Mouse (Mus musculus): ENCODE results near the gene Lfng. TPM values are rescaled to one million over a fixed set of nuclear protein-coding genes. Genes with fewer than 3 reads are reported as not detected.

Lfng gene
- polyA plus RNA-seq, 1 experiment from 2014 or later: 28.8 TPM

DNA sequence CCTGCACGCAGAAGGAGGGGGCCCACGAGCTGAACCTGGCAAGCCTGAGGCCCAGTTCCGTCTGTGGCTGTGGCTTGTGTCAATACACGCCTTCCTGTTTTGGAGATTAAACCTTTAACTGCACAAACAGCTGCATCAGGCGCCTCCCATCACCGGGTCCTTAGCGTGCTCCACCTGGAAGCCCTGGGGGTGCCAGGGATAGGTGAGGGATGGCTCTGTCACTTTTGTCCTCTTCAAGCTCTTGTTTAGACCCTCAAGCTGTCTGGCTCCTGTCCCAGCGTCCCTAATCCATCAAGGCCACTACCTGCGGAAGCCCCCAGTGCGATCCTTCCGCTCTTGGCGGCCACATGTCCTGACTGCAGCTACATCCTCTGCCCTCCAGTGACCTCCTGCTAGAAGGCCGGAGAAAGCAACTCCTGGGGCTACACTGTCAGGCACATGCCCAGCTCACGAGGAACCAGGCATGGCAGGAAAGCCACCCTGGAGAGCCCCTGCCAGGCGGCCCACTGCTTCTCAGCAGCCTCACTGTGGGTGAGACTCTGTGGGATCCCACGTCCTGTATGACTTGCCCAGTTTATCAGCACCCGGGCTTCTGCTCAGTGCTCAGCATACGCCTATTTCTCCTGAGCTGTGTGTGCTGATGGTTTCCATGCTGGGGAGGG, 10.1 kb upstream of the Lfng start:
- no peaks in the 10 kb centered on the region for H3K36me3 ChIP-seq (ENCODE audit: poor library complexity, severe bottlenecking)
- 76% methylated on average over 18 of the region's 18 CpGs for WGBS
- H3K4me3 ChIP-seq: no peak overlapping the region
- no peak overlapping the region for H3K4me2 ChIP-seq
- peaks cover 7% of the 10 kb centered on the region; the same call in 1 of the 2 replicates for H3K4me1 ChIP-seq
- no peaks in the 10 kb centered on the region for H3K9me3 ChIP-seq (replicated peaks)
- no peaks in the 10 kb centered on the region for H3K27me3 ChIP-seq
- ATAC-seq: no peak
- H3K27ac ChIP-seq: 0 out of 2 replicates have a peak overlapping the region, but pooled peaks have one; percentile 5
- H3K9ac ChIP-seq: no peak overlapping the region

DNA sequence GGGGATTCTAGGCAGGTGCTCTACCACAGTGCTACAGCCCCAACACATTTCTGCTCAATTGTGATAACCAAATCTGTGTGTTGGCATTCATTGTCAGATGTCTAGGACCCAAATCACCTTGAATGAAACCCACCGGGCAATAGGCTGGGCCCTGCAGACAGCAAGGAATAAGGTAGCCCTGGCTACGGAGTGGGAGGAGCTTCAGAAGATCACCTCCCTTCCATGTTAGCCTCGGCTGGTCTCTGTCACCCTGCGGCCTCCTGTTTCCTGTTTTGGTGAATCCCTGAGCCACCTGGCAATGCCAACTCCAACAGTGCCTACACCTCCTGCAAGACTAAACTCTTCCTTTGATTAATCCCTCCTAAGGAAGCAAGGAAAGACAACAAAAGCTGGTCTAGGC, 9.3 kb upstream of the Lfng start:
- Histone ChIP-seq H3K27ac (no peak overlapping the region), H3K9me3 (replicated peaks) (no peaks in the 10 kb centered on the region), H3K4me1 (peaks cover 11% of the 10 kb centered on the region; the same call in 1 of the 2 replicates), H3K36me3 (ENCODE audit: poor library complexity, severe bottlenecking) (no peaks in the 10 kb centered on the region), H3K4me3 (no peak overlapping the region), H3K27me3 (no peaks in the 10 kb centered on the region), H3K9ac (no peak overlapping the region), H3K4me2 (no peak overlapping the region)
- no peak for ATAC-seq
- WGBS: 91% methylated on average over 4 of the region's 4 CpGs

DNA sequence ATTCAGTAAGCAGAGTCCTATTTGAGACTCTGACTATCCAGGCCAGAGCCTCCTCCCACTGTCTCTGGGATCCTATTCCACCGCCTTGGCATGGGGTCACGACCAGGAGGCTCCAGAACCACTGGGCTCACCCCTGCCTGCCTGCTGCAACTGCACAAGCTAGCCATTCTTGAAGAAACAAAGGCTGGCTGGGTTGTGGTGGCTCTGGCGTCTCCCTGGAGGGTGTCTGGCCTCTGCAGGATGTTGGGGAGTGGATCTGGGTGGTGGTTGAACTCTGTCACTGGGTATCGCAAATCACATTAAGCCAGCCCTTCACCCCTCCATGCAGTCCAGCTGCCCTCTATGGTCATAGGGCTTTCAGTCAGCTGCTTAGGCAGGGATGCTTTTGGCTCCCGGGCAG, 7.2 kb upstream of the Lfng start:
- Histone ChIP-seq H3K27ac (no peak overlapping the region), H3K4me1 (peaks cover 12% of the 10 kb centered on the region), H3K9ac (no peak overlapping the region), H3K4me2 (no peak overlapping the region), H3K36me3 (ENCODE audit: poor library complexity, severe bottlenecking) (no peaks in the 10 kb centered on the region), H3K9me3 (replicated peaks) (no peaks in the 10 kb centered on the region), H3K27me3 (no peaks in the 10 kb centered on the region), H3K4me3 (no peak overlapping the region)
- WGBS: 72% methylated on average over 5 of the region's 5 CpGs
- ATAC-seq: no peak

DNA sequence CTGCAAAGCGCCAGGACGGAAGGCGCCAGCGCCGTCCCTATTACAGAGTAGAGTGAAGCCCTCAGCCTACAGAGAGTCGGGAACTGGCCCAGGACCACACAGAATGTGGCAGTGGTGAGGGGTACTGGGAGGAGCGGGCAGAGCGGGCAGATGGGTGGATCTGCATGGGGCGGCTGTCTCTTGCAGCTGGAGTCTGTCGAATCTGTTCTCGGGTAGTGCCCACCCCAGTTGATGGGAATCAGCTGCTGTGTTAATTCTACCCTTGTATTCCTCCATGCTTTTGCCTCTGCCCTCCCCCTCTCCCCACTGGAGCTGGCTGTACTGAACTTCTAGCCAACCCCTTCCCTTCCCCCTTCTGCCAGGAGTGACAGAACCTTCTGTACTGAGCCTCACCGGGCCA, 5.4 kb upstream of the Lfng start:
- Histone ChIP-seq H3K4me1 (peaks cover 30% of the 10 kb centered on the region), H3K27ac (no peak overlapping the region), H3K9me3 (replicated peaks) (no peaks in the 10 kb centered on the region), H3K27me3 (0 out of 2 replicates have a peak, but pooled peaks cover 10% of the 10 kb centered on the region), H3K4me3 (no peak overlapping the region), H3K4me2 (no peak overlapping the region), H3K36me3 (ENCODE audit: poor library complexity, severe bottlenecking) (no peaks in the 10 kb centered on the region), H3K9ac (no peak overlapping the region)
- peak; percentile 57; the same call in 1 of the 2 replicates for ATAC-seq
- 67% methylated on average over 12 of the region's 12 CpGs for WGBS

DNA sequence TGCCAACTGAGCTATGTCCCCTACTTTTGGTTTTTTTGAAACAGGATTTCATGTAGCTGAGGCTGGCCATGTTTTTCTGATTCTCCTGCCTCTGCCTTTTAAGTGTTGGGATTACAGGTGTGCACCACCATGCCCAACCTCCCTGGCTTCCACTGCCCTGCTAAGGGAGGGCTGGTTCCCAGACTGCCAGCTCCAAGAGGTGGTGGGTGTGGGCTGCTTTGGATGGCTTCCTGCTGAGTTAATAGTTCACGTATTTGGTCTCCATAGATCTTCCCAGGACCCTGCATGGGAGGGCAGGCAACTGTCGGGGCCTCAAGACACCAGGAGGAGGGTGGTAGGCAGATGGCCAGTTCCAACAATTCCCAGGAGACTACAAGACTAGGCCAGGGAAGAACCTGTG, 4.6 kb upstream of the Lfng start:
- no peaks in the 10 kb centered on the region for H3K9me3 ChIP-seq (replicated peaks)
- no peak overlapping the region for H3K9ac ChIP-seq
- no peak overlapping the region for H3K27ac ChIP-seq
- WGBS: 68% methylated on average over 2 of the region's 2 CpGs
- peaks cover 38% of the 10 kb centered on the region for H3K4me1 ChIP-seq
- H3K36me3 ChIP-seq (ENCODE audit: poor library complexity, severe bottlenecking): no peaks in the 10 kb centered on the region
- no peak overlapping the region for H3K4me3 ChIP-seq
- ATAC-seq: no peak
- no peak overlapping the region for H3K4me2 ChIP-seq
- H3K27me3 ChIP-seq: 0 out of 2 replicates have a peak, but pooled peaks cover 15% of the 10 kb centered on the region

DNA sequence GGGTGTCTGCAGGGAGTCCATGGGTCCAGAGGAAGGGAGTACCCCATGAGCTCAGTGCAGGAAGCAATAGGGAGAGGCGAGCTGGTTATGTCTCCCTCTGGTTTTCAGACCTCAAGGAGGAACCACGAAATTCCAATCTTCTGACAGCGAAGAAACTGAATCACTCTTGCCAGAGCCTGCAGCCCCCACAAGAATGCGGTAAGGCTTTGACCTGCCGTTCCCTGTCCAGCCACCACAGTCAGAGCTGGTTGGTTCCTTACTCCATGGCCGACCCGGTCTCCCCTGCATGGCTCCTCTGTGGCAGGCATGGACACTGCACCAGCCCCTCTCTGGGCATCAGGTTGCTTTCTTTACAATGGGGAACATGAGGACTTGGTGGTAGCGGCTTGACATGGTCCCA, 2.7 kb upstream of the Lfng start:
- H3K4me1 ChIP-seq: peaks cover 54% of the 10 kb centered on the region
- H3K36me3 ChIP-seq (ENCODE audit: poor library complexity, severe bottlenecking): no peaks in the 10 kb centered on the region
- no peak for ATAC-seq
- 85% methylated on average over 8 of the region's 8 CpGs for WGBS
- no peaks in the 10 kb centered on the region for H3K9me3 ChIP-seq (replicated peaks)
- 0 out of 2 replicates have a peak, but pooled peaks cover 15% of the 10 kb centered on the region for H3K27me3 ChIP-seq
- no peak overlapping the region for H3K4me3 ChIP-seq
- no peak overlapping the region for H3K27ac ChIP-seq
- H3K9ac ChIP-seq: no peak overlapping the region
- no peak overlapping the region for H3K4me2 ChIP-seq

DNA sequence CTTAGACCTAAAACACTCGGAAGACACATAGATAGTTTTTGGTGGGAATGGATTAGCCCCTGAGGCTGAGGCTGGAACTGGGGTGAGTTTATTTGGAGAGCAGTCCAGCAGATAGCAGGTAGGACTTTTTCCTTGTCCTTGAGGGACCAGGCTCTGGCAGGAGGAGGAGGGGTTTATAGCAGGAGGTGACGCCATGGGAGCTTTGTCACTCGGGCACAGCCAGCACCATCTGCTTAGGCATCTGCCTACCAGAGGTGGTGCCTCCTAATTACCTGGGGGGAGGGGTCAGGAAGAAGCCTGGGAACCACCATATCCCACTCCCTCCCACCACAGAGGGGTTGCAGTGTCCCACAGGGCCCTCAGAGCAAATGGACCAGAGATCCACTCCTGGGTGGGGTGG, 1.9 kb upstream of the Lfng start:
- peaks cover 62% of the 10 kb centered on the region for H3K4me1 ChIP-seq
- no peak overlapping the region for H3K4me3 ChIP-seq
- WGBS: 29% methylated on average over 3 of the region's 3 CpGs
- no peak overlapping the region for H3K4me2 ChIP-seq
- H3K9me3 ChIP-seq (replicated peaks): no peaks in the 10 kb centered on the region
- H3K36me3 ChIP-seq (ENCODE audit: poor library complexity, severe bottlenecking): no peaks in the 10 kb centered on the region
- H3K9ac ChIP-seq: no peak overlapping the region
- H3K27me3 ChIP-seq: 0 out of 2 replicates have a peak, but pooled peaks cover 15% of the 10 kb centered on the region
- ATAC-seq: no peak
- H3K27ac ChIP-seq: no peak overlapping the region

DNA sequence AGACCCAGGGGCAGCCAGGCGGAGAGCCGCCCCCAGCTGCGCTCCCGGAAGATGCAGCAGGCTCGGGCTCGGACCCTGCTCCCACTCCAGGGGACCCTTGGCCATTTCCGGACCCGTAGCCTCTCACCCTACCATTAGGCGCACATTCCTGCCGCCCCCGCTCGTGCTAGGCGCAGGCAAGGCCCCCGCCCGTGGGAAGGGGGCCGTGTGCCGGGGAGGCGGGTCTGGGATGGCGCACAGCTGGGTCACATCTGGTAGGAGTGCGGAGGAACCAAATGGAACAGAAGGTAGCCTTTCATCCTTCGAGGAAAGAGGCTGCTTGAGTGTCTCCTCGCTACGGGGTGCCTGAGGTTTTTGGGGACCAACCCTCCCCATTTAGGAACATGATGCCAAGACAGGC, 734 bp upstream of the Lfng start:
- Histone ChIP-seq H3K9ac (peak overlapping the region; percentile 47; the same call in 1 of the 2 replicates), H3K4me1 (peaks cover 71% of the 10 kb centered on the region), H3K4me2 (peak overlapping the region; percentile 86), H3K9me3 (replicated peaks) (no peaks in the 10 kb centered on the region), H3K4me3 (peak overlapping the region; percentile 69), H3K27me3 (0 out of 2 replicates have a peak, but pooled peaks cover 15% of the 10 kb centered on the region), H3K36me3 (ENCODE audit: poor library complexity, severe bottlenecking) (no peaks in the 10 kb centered on the region), H3K27ac (no peak overlapping the region)
- WGBS: 1% methylated on average over 23 of the region's 23 CpGs
- no peak for ATAC-seq

DNA sequence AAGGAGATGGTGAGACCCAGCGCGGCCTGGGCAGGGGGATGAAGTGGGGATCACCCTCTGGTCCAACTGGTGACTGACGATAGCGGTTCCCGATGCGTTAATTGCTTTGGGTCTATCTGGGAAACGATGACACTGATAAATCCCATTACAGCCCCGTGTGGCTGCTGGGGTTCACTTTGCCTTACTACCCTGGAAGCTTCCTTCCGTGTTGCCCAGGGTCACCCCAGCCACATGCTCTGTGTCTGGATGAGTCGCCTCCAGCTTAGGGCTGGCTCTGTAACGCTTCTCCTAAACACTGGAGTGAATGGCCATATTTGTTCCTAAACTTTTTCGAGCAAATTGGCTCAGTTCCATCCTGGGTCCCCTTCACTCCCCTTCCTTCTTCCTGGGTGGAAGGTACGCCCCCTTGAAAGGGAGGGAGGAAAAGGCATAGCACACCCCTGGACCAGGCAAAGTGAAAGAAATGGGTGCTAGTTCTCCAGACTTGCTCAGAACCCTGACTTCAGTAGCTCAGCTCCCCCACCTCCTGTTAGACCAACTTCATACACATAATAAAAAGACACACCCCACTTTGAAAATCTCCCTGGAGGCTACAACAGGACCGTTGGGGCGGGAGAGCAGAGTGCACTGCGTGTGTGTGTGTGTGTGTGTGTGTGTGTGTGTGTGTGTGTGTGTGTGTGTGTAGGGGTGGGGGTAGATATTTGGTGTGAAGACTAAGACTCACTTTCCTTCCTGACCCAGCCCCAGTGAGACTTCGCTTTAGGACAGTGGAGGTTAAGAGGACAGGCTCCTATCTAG, 915 bp downstream of the Lfng start:
- H3K9me3 ChIP-seq (replicated peaks): no peaks in the 10 kb centered on the region
- WGBS: under 1% methylated on average over 17 of the region's 17 CpGs
- H3K9ac ChIP-seq: peak overlapping the region; percentile 92
- H3K4me1 ChIP-seq: peaks cover 79% of the 10 kb centered on the region
- peak overlapping the region; percentile 98 for H3K27ac ChIP-seq
- H3K4me3 ChIP-seq: peak overlapping the region; percentile 69
- peak overlapping the region; percentile 86 for H3K4me2 ChIP-seq
- 0 out of 2 replicates have a peak, but pooled peaks cover 15% of the 10 kb centered on the region for H3K27me3 ChIP-seq
- H3K36me3 ChIP-seq (ENCODE audit: poor library complexity, severe bottlenecking): peaks cover 10% of the 10 kb centered on the region
- ATAC-seq: no peak

DNA sequence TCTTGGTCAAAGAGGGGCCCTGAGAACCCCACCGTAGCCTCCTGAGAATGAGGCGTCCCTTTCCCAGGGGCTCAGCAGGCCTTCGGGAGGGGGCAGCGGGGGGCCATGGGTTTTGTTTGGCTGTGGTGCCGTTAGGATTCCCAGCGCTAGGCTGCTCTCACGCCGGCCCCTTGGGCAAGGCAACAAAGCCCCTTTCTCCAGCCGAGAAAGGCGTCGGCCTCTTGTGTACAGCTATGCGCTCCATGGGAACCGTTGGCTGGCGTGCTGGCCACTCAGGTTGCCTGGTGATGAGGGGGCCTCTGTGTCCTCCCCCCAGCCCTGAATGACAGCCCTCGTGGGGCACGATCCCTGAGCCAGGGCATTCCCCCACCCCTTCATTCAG, 1.5 kb downstream of the Lfng start:
- Histone ChIP-seq H3K27me3 (0 out of 2 replicates have a peak, but pooled peaks cover 15% of the 10 kb centered on the region), H3K4me1 (peaks cover 84% of the 10 kb centered on the region)

DNA sequence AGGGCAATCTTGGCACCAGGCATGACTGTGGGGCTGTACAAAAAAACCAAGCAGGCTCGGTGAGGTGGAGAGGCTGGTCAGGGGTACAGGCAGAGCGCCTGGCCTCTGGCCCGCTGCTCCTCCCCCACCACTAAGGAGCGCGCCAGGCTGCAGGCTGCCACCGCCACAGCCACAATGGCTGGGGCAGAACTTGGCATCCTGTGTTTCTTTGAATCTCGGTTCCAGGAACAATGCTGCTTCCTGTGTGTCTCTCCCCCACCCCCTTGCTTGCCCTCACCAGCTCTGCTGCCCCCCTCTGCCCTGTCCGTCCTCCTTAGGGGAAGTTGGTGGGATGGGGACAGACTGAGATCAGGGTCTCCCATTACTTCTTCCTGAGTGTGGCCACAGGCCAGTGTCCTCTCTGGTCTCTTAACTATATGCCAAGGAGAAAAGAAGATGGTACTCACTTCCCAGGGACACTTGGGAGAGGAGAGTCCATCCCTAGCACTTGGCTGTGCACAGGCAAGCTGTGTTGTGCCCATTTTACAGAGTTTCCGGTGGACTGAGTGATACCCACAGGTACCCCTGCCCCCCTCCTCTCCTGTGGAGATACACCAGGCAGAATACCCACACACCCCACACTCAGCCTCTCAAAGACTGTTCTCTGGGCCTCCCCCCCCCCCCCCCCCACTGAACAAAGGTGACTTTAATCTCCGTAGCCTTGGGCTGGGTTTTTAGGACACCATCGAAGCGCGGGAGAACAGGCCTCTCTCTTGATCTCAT, 2.6 kb downstream of the Lfng start:
- Histone ChIP-seq H3K9me3 (replicated peaks) (no peaks in the 10 kb centered on the region), H3K36me3 (ENCODE audit: poor library complexity, severe bottlenecking) (peaks cover 26% of the 10 kb centered on the region), H3K4me3 (peak overlapping the region; percentile 69), H3K4me2 (peak overlapping the region; percentile 86), H3K27ac (peak overlapping the region; percentile 98), H3K27me3 (0 out of 2 replicates have a peak, but pooled peaks cover 15% of the 10 kb centered on the region), H3K4me1 (peaks cover 93% of the 10 kb centered on the region), H3K9ac (peak overlapping the region; percentile 92)
- 0% methylated on average over 13 of the region's 13 CpGs for WGBS
- ATAC-seq: peak; percentile 8; the same call in 1 of the 2 replicates

More for the DNA sequence above, 1.5 kb downstream of the Lfng start:
- 0% methylated on average over 16 of the region's 16 CpGs for WGBS
- Histone ChIP-seq H3K9me3 (replicated peaks) (no peaks in the 10 kb centered on the region), H3K4me3 (peak overlapping the region; percentile 69), H3K27ac (peak overlapping the region; percentile 98), H3K36me3 (ENCODE audit: poor library complexity, severe bottlenecking) (peaks cover 16% of the 10 kb centered on the region), H3K4me2 (peak overlapping the region; percentile 86), H3K9ac (peak overlapping the region; percentile 92)
- peak; percentile 17; the same call in 1 of the 2 replicates for ATAC-seq

Data from forebrain, embryonic 13.5 days (tissue).